Mouse (Mus musculus): ENCODE results near the gene Mfsd6. TPM values are rescaled to one million over a fixed set of nuclear protein-coding genes. Genes with fewer than 3 reads are reported as not detected.
A peak's percentile ranks its signal among the peaks of the same experiment; 100 is the strongest.

The Mfsd6 gene
- polyA plus RNA-seq, 1 experiment from 2014 or later, result 4.2 TPM

GRCm38 (mm10) chr1:52635932-52636331 is 91.3 kb downstream of the Mfsd6 start:
- 93% methylated on average over 3 of the region's 3 CpGs for WGBS
- Histone ChIP-seq H3K4me3 (ENCODE audit: low read depth, low read length) (no peak overlapping the region), H3K4me1 (ENCODE audit: control insufficient read depth, insufficient read depth, low read length) (peaks cover 4% of the 10 kb centered on the region; the same call in 1 of the 2 replicates), H3K27me3 (ENCODE audit: control insufficient read depth, insufficient read depth, low read length) (no peaks in the 10 kb centered on the region), H3K9me3 (ENCODE audit: control insufficient read depth, low read length) (no peaks in the 10 kb centered on the region), H3K9ac (ENCODE audit: low read length) (no peak overlapping the region), H3K4me2 (ENCODE audit: low read depth) (no peak overlapping the region), H3K36me3 (ENCODE audit: control insufficient read depth, insufficient read depth, low read length) (no peaks in the 10 kb centered on the region; the same call in 1 of the 2 replicates), H3K27ac (ENCODE audit: low read depth, low read length) (no peak overlapping the region)
- ATAC-seq (ENCODE audit: insufficient read depth, low FRiP score, low TSS enrichment), result no peak
- no peak for DNase-seq (ENCODE audit: low spot score)

GRCm38 (mm10) chr1:52634251-52634650 is 93.0 kb downstream of the Mfsd6 start:
- Histone ChIP-seq H3K36me3 (ENCODE audit: control insufficient read depth, insufficient read depth, low read length) (no peaks in the 10 kb centered on the region), H3K9me3 (ENCODE audit: control insufficient read depth, low read length) (no peaks in the 10 kb centered on the region), H3K27ac (ENCODE audit: low read depth, low read length) (no peak overlapping the region), H3K4me1 (ENCODE audit: control insufficient read depth, insufficient read depth, low read length) (peaks cover 4% of the 10 kb centered on the region; the same call in 1 of the 2 replicates), H3K9ac (ENCODE audit: low read length) (no peak overlapping the region), H3K4me2 (ENCODE audit: low read depth) (no peak overlapping the region), H3K27me3 (ENCODE audit: control insufficient read depth, insufficient read depth, low read length) (no peaks in the 10 kb centered on the region), H3K4me3 (ENCODE audit: low read depth, low read length) (no peak overlapping the region)
- 90% methylated on average over 6 of the region's 6 CpGs for WGBS
- DNase-seq (ENCODE audit: low spot score) (no peak), ATAC-seq (ENCODE audit: insufficient read depth, low FRiP score, low TSS enrichment) (no peak)

GRCm38 (mm10) chr1:52631570-52631969 is 95.7 kb downstream of the Mfsd6 start:
- peaks cover 4% of the 10 kb centered on the region; the same call in 1 of the 2 replicates for H3K4me1 ChIP-seq (ENCODE audit: control insufficient read depth, insufficient read depth, low read length)
- no peaks in the 10 kb centered on the region for H3K9me3 ChIP-seq (ENCODE audit: control insufficient read depth, low read length)
- no peak overlapping the region for H3K9ac ChIP-seq (ENCODE audit: low read length)
- no peak for ATAC-seq (ENCODE audit: insufficient read depth, low FRiP score, low TSS enrichment)
- H3K27ac ChIP-seq (ENCODE audit: low read depth, low read length), result no peak overlapping the region
- peak overlapping the region; percentile 48 for H3K4me3 ChIP-seq (ENCODE audit: low read depth, low read length)
- 76% methylated on average over 2 of the region's 2 CpGs for WGBS
- no peaks in the 10 kb centered on the region for H3K27me3 ChIP-seq (ENCODE audit: control insufficient read depth, insufficient read depth, low read length)
- DNase-seq (ENCODE audit: low spot score), result no peak
- peak overlapping the region; percentile 50 for H3K4me2 ChIP-seq (ENCODE audit: low read depth)
- no peaks in the 10 kb centered on the region for H3K36me3 ChIP-seq (ENCODE audit: control insufficient read depth, insufficient read depth, low read length)

DNA sequence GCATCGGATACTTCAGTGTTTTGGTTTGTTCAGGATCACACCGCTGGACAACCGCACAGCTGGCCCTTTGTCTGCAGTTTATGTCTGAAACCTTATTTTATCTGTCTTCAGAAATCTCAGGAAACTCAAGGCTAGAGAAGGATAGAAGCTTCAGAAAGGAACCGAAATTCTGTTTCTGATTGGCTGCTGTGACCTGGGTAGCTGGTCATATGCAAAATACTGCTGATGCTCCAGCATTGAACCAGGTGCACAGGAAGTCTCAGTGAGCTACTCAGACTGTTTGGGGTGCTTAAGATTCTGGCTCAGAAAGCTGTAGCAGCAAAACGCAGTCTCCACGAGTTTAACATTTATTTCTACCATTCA is 96.3 kb downstream of the Mfsd6 start:
- ATAC-seq (ENCODE audit: insufficient read depth, low FRiP score, low TSS enrichment) (peak; percentile 72), DNase-seq (ENCODE audit: low spot score) (no peak)
- no peaks in the 10 kb centered on the region for H3K27me3 ChIP-seq (ENCODE audit: control insufficient read depth, insufficient read depth, low read length)
- peak overlapping the region; percentile 48 for H3K4me3 ChIP-seq (ENCODE audit: low read depth, low read length)
- 2% methylated on average over 6 of the region's 6 CpGs for WGBS
- H3K4me2 ChIP-seq (ENCODE audit: low read depth), result peak overlapping the region; percentile 50
- peak overlapping the region; percentile 65 for H3K9ac ChIP-seq (ENCODE audit: low read length)
- no peaks in the 10 kb centered on the region for H3K36me3 ChIP-seq (ENCODE audit: control insufficient read depth, insufficient read depth, low read length)
- H3K4me1 ChIP-seq (ENCODE audit: control insufficient read depth, insufficient read depth, low read length), result peaks cover 4% of the 10 kb centered on the region; the same call in 1 of the 2 replicates
- peak overlapping the region; percentile 14; the same call in 1 of the 2 replicates for H3K27ac ChIP-seq (ENCODE audit: low read depth, low read length)
- H3K9me3 ChIP-seq (ENCODE audit: control insufficient read depth, low read length), result no peaks in the 10 kb centered on the region

- H3K27me3 ChIP-seq (ENCODE audit: control insufficient read depth, insufficient read depth, low read length), result no peaks in the 10 kb centered on the region
- under 1% methylated on average over 32 of the region's 44 CpGs for WGBS
- H3K9me3 ChIP-seq (ENCODE audit: control insufficient read depth, low read length), result no peaks in the 10 kb centered on the region
- ATAC-seq (ENCODE audit: insufficient read depth, low FRiP score, low TSS enrichment) (peak; percentile 93), DNase-seq (ENCODE audit: low spot score) (peak; percentile 91)
- peak within 1 kb of the TSS; percentile 50 for H3K4me2 ChIP-seq (ENCODE audit: low read depth)
- no peaks in the 10 kb centered on the region for H3K36me3 ChIP-seq (ENCODE audit: control insufficient read depth, insufficient read depth, low read length)
- peak within 1 kb of the TSS; percentile 48 for H3K4me3 ChIP-seq (ENCODE audit: low read depth, low read length)
- peaks cover 4% of the 10 kb centered on the region; the same call in 1 of the 2 replicates for H3K4me1 ChIP-seq (ENCODE audit: control insufficient read depth, insufficient read depth, low read length)
- peak within 1 kb of the TSS; percentile 65 for H3K9ac ChIP-seq (ENCODE audit: low read length)
- peak within 1 kb of the TSS; percentile 14; the same call in 1 of the 2 replicates for H3K27ac ChIP-seq (ENCODE audit: low read depth, low read length)
These were observed 96.9 kb downstream of the Mfsd6 start, which contains the start of gene Nemp2 for GRCm38 (mm10) chr1:52630248-52630936. TSS of gene Nemp2 (plus strand) at chr1:52630703.

DNA sequence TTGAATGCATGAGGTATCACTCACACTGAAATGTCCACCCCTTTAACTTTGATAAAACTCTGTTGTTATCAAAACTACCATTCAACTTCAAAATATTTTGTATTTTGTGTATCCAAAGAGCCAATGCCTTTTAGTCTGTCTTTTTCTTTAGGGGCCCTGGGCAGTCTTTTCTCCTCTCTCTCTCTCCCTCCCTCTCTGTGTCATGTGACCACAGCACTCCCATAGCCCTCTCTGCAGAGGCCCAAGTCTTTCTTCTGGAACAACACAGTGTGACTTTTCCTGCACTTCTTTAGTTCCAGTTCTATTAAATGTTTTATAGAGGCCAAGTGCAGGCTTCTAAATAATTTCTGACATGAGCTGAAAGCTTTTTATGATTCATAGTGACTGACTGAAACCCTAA is 106.8 kb downstream of the Mfsd6 start:
- DNase-seq (ENCODE audit: low spot score), result no peak
- no peaks in the 10 kb centered on the region for H3K27me3 ChIP-seq (ENCODE audit: control insufficient read depth, insufficient read depth, low read length)
- H3K4me2 ChIP-seq (ENCODE audit: low read depth), result no peak overlapping the region
- no peaks in the 10 kb centered on the region for H3K36me3 ChIP-seq (ENCODE audit: control insufficient read depth, insufficient read depth, low read length)
- H3K9ac ChIP-seq (ENCODE audit: low read length), result no peak overlapping the region
- H3K4me3 ChIP-seq (ENCODE audit: low read depth, low read length), result no peak overlapping the region
- no peak for ATAC-seq (ENCODE audit: insufficient read depth, low FRiP score, low TSS enrichment)
- H3K27ac ChIP-seq (ENCODE audit: low read depth, low read length), result no peak overlapping the region
- no peaks in the 10 kb centered on the region for H3K4me1 ChIP-seq (ENCODE audit: control insufficient read depth, insufficient read depth, low read length)
- H3K9me3 ChIP-seq (ENCODE audit: control insufficient read depth, low read length), result no peaks in the 10 kb centered on the region

- 83% methylated on average over 1 of the region's 1 CpGs for WGBS
These were observed 109.0 kb downstream of the Mfsd6 start for GRCm38 (mm10) chr1:52618217-52618616.

GRCm38 (mm10) chr1:52608486-52608885 is 118.8 kb downstream of the Mfsd6 start:
- DNase-seq (ENCODE audit: low spot score) (no peak), ATAC-seq (ENCODE audit: insufficient read depth, low FRiP score, low TSS enrichment) (no peak)
- no peak overlapping the region for H3K4me2 ChIP-seq (ENCODE audit: low read depth)
- no peaks in the 10 kb centered on the region for H3K9me3 ChIP-seq (ENCODE audit: control insufficient read depth, low read length)
- H3K4me3 ChIP-seq (ENCODE audit: low read depth, low read length), result no peak overlapping the region
- H3K27ac ChIP-seq (ENCODE audit: low read depth, low read length), result no peak overlapping the region
- H3K9ac ChIP-seq (ENCODE audit: low read length), result no peak overlapping the region
- H3K27me3 ChIP-seq (ENCODE audit: control insufficient read depth, insufficient read depth, low read length), result no peaks in the 10 kb centered on the region
- no peaks in the 10 kb centered on the region for H3K36me3 ChIP-seq (ENCODE audit: control insufficient read depth, insufficient read depth, low read length)
- WGBS, result 90% methylated on average over 4 of the region's 4 CpGs
- no peaks in the 10 kb centered on the region for H3K4me1 ChIP-seq (ENCODE audit: control insufficient read depth, insufficient read depth, low read length)

More at GRCm38 (mm10) chr1:52618217-52618616, 109.0 kb downstream of the Mfsd6 start:
- Histone ChIP-seq H3K4me3 (ENCODE audit: low read depth, low read length) (no peak overlapping the region), H3K9me3 (ENCODE audit: control insufficient read depth, low read length) (no peaks in the 10 kb centered on the region), H3K36me3 (ENCODE audit: control insufficient read depth, insufficient read depth, low read length) (no peaks in the 10 kb centered on the region), H3K4me1 (ENCODE audit: control insufficient read depth, insufficient read depth, low read length) (no peaks in the 10 kb centered on the region), H3K9ac (ENCODE audit: low read length) (no peak overlapping the region), H3K27ac (ENCODE audit: low read depth, low read length) (no peak overlapping the region), H3K27me3 (ENCODE audit: control insufficient read depth, insufficient read depth, low read length) (no peaks in the 10 kb centered on the region), H3K4me2 (ENCODE audit: low read depth) (no peak overlapping the region)
- ATAC-seq (ENCODE audit: insufficient read depth, low FRiP score, low TSS enrichment) (no peak), DNase-seq (ENCODE audit: low spot score) (no peak)

DNA sequence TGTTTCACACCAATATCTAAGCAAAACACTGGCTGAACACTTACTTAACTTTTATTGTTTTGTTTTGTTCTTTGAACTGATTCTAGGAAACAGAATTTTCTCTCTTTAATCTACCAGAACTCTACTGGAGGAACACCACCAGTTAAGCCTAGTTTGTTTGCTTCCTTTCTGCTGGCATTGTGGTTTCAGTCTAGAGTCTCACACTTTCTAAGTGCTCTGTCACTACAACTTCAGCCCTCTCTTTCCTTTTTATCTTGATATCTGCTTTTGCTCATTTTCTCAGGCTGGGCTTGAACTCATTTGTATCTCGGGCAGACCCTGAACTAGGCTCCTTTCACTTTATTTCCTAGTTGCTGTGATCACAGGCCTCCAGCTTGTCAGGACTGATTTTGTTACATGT is 119.6 kb downstream of the Mfsd6 start:
- no peak overlapping the region for H3K4me2 ChIP-seq (ENCODE audit: low read depth)
- no peaks in the 10 kb centered on the region for H3K4me1 ChIP-seq (ENCODE audit: control insufficient read depth, insufficient read depth, low read length)
- H3K36me3 ChIP-seq (ENCODE audit: control insufficient read depth, insufficient read depth, low read length), result no peaks in the 10 kb centered on the region
- no peak overlapping the region for H3K4me3 ChIP-seq (ENCODE audit: low read depth, low read length)
- WGBS, result 92% methylated on average over 1 of the region's 1 CpGs
- no peak overlapping the region for H3K27ac ChIP-seq (ENCODE audit: low read depth, low read length)
- no peaks in the 10 kb centered on the region for H3K9me3 ChIP-seq (ENCODE audit: control insufficient read depth, low read length)
- no peaks in the 10 kb centered on the region for H3K27me3 ChIP-seq (ENCODE audit: control insufficient read depth, insufficient read depth, low read length)
- DNase-seq (ENCODE audit: low spot score) (no peak), ATAC-seq (ENCODE audit: insufficient read depth, low FRiP score, low TSS enrichment) (no peak)
- H3K9ac ChIP-seq (ENCODE audit: low read length), result no peak overlapping the region

Measured in neural tube, embryonic 11.5 days (tissue).